Mouse (Mus musculus) frontal cortex, postnatal 14 days (tissue): ENCODE data around the gene Cacna1i.

Experiments
- DNase-seq, 2 experiments: peaks; one replicate each; pipeline ENCODE4 v3.0.0; 2022; ENCODE audit warnings: low spot score in 2 of 2

Cacna1i gene

GRCm38 (mm10) chr15:80327743-80328540 lies 40.9 kb downstream of the Cacna1i start:
- DNase-seq: no peak

GRCm38 (mm10) chr15:80330276-80330675 lies 43.2 kb downstream of the Cacna1i start:
- DNase-seq: no peak

- DNase-seq: peak; percentile 33 to 38
These were observed 47.7 kb downstream of the Cacna1i start for GRCm38 (mm10) chr15:80334766-80335165.

GRCm38 (mm10) chr15:80335196-80335595 lies 48.2 kb downstream of the Cacna1i start:
- DNase-seq: no peak

GRCm38 (mm10) chr15:80340348-80340747 lies 53.3 kb downstream of the Cacna1i start:
- DNase-seq: no peak

- no peak for DNase-seq
These were observed 55.4 kb downstream of the Cacna1i start for GRCm38 (mm10) chr15:80342394-80342793.

GRCm38 (mm10) chr15:80343031-80343430 lies 56.0 kb downstream of the Cacna1i start:
- no peak for DNase-seq

- DNase-seq: no peak
These were observed 56.7 kb downstream of the Cacna1i start for GRCm38 (mm10) chr15:80343731-80344130.

GRCm38 (mm10) chr15:80346510-80346909 lies 59.5 kb downstream of the Cacna1i start:
- DNase-seq: no peak

GRCm38 (mm10) chr15:80350431-80350830 lies 63.4 kb downstream of the Cacna1i start:
- no peak for DNase-seq

- no peak for DNase-seq
These were observed 71.8 kb downstream of the Cacna1i start for GRCm38 (mm10) chr15:80358798-80359197.

- DNase-seq: no peak
These were observed 74.9 kb downstream of the Cacna1i start for GRCm38 (mm10) chr15:80361780-80362508.

- DNase-seq: no peak
These were observed 75.6 kb downstream of the Cacna1i start for GRCm38 (mm10) chr15:80362509-80363172.

- no peak for DNase-seq
These were observed 77.0 kb downstream of the Cacna1i start for GRCm38 (mm10) chr15:80363821-80364715.

GRCm38 (mm10) chr15:80366899-80367298 lies 79.9 kb downstream of the Cacna1i start:
- DNase-seq: no peak

GRCm38 (mm10) chr15:80373219-80373964 lies 86.4 kb downstream of the Cacna1i start:
- no peak for DNase-seq

GRCm38 (mm10) chr15:80374854-80375253 lies 87.8 kb downstream of the Cacna1i start:
- DNase-seq: no peak

- DNase-seq: no peak
These were observed 100.1 kb downstream of the Cacna1i start for GRCm38 (mm10) chr15:80387185-80387584.

- no peak for DNase-seq
These were observed 104.8 kb downstream of the Cacna1i start for GRCm38 (mm10) chr15:80391791-80392190.

GRCm38 (mm10) chr15:80395035-80395434 lies 108.0 kb downstream of the Cacna1i start:
- DNase-seq: no peak

GRCm38 (mm10) chr15:80399451-80399850 lies 112.4 kb downstream of the Cacna1i start:
- DNase-seq: no peak
